Mouse (Mus musculus): ENCODE data around the gene Grhl3. TPM values are rescaled to one million over a fixed set of nuclear protein-coding genes. Genes with fewer than 3 reads are reported as not detected.
"Not testable (repeated sequence)": the region's sequence is repeated elsewhere in the genome, so short reads cannot be mapped to it uniquely, and the experiment has no call there.

Grhl3 gene
- polyA plus RNA-seq (2015; fragmentation: Nextera tagmentation; extraction: Ambion mirVana): 56.8 and 59.4 TPM in 2 replicates

- Histone ChIP-seq H3K27ac (peak within 1 kb of the TSS; percentile 58), H3K9me3 (no peaks in the 10 kb centered on the region), H3K4me1 (peaks cover 57% of the 10 kb centered on the region), H3K27me3 (peaks cover 46% of the 10 kb centered on the region), H3K4me3 (peak within 1 kb of the TSS; percentile 33), H3K9ac (no peak within 1 kb of the TSS), H3K36me3 (no peaks in the 10 kb centered on the region), H3K4me2 (peak within 1 kb of the TSS; percentile 49)
- no peak for ATAC-seq (ENCODE audit: insufficient number of reproducible peaks, low FRiP score, low TSS enrichment, low read depth)
- under 1% methylated on average over 31 of the region's 31 CpGs for WGBS
These were observed at the start of gene Grhl3 for GRCm38 (mm10) chr4:135573251-135573808. Gene Grhl3 (minus strand): TSS chr4:135573630.

DNA sequence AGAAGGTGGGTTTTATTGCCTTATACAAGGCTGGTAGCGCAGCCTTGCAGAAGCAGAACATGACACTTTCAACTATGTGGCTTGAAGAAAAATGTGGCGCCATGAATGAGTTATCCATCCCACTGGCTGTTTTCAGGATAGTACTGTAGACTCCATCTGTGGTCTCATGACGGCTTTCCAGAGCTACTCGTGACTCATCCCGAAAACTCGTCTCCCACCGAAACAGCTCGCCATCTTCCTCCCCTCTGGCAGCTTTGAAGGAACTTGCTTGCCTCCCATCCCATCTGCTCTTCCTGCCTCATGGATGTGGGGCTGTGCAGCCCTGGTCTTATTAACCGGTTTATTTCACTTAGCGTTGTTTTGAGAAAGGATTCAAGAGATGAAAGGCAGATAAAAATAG, 48.9 kb upstream of the Grhl3 start:
- WGBS: 88% methylated on average over 10 of the region's 10 CpGs
- Histone ChIP-seq H3K4me1 (peaks cover 9% of the 10 kb centered on the region; the same call in 1 of the 2 replicates), H3K9ac (no peak overlapping the region), H3K36me3 (no peaks in the 10 kb centered on the region), H3K27ac (no peak overlapping the region), H3K27me3 (no peaks in the 10 kb centered on the region; the same call in 1 of the 2 replicates), H3K4me2 (no peak overlapping the region), H3K9me3 (no peaks in the 10 kb centered on the region), H3K4me3 (no peak overlapping the region)
- ATAC-seq (ENCODE audit: insufficient number of reproducible peaks, low FRiP score, low TSS enrichment, low read depth): no peak

- H3K4me2 ChIP-seq: no peak overlapping the region
- H3K36me3 ChIP-seq: no peaks in the 10 kb centered on the region
- H3K9ac ChIP-seq: no peak overlapping the region
- peaks cover 9% of the 10 kb centered on the region; the same call in 1 of the 2 replicates for H3K4me1 ChIP-seq
- no peak overlapping the region for H3K27ac ChIP-seq
- 90% methylated on average over 3 of the region's 3 CpGs for WGBS
- no peak overlapping the region for H3K4me3 ChIP-seq
- H3K9me3 ChIP-seq: no peaks in the 10 kb centered on the region
- no peaks in the 10 kb centered on the region; the same call in 1 of the 2 replicates for H3K27me3 ChIP-seq
- no peak for ATAC-seq (ENCODE audit: insufficient number of reproducible peaks, low FRiP score, low TSS enrichment, low read depth)
These were observed 47.0 kb upstream of the Grhl3 start for GRCm38 (mm10) chr4:135620461-135620860.

DNA sequence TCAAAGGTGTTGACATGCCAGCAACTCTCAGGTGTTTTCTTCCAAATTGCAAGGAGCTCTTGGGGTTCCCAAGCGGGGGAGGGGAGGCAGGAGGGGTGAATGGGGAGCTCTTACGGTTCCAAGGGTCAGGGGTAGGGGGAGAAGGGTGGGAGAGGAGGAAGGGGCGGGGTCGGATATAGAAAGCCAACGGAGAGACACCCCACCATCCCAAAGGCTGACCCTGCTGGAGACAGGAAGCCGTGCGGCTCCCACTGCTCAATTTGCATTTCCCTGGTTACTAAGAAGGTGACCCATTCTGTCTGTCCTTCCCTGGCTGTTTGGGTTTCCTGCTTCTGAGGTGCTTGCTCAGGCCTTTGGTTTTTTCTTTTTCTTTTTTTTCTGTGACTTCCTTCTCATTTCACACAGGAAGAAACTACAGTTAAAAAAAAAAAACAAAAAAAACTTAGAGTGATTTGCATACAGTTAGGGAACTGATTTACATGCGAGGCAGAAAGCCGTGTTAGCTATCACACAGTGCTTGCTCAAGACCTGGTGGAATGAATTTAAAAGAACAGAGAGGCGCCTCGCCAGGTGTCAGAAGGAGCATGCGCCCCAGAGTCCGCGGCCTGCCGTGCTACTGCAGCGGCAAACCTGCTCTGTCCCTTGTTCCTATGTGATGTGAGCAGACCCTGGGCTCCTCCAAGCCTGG, 44.5 kb upstream of the Grhl3 start:
- Histone ChIP-seq H3K9me3 (no peaks in the 10 kb centered on the region), H3K27ac (no peak overlapping the region), H3K4me3 (no peak overlapping the region), H3K4me1 (peaks cover 2% of the 10 kb centered on the region; the same call in 1 of the 2 replicates), H3K27me3 (no peaks in the 10 kb centered on the region; the same call in 1 of the 2 replicates), H3K9ac (no peak overlapping the region), H3K36me3 (no peaks in the 10 kb centered on the region), H3K4me2 (no peak overlapping the region)
- ATAC-seq (ENCODE audit: insufficient number of reproducible peaks, low FRiP score, low TSS enrichment, low read depth): no peak
- 11% methylated on average over 16 of the region's 16 CpGs for WGBS

DNA sequence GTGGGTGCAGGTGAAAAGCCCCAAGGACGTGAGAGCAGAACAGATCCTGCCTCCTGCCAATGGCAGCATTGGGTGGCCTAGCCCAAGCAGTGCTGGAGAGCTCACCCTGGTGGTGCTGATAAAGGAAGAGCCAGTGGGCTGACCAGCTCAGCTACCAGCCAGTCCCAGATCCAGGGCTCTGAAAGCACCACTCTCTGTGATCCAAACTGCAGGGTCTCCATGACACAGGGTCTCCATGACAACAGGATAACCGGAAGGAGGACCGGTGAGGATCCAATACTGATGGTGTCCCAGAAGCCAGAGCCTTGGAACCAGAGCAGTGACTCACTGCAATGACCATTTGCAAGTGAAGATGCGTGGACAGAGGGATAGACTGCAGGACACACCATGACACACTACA, 43.6 kb upstream of the Grhl3 start:
- H3K9ac ChIP-seq: no peak overlapping the region
- H3K36me3 ChIP-seq: no peaks in the 10 kb centered on the region
- H3K4me2 ChIP-seq: no peak overlapping the region
- no peak for ATAC-seq (ENCODE audit: insufficient number of reproducible peaks, low FRiP score, low TSS enrichment, low read depth)
- WGBS: 47% methylated on average over 4 of the region's 4 CpGs
- no peaks in the 10 kb centered on the region; the same call in 1 of the 2 replicates for H3K27me3 ChIP-seq
- peaks cover 2% of the 10 kb centered on the region; the same call in 1 of the 2 replicates for H3K4me1 ChIP-seq
- H3K27ac ChIP-seq: no peak overlapping the region
- no peak overlapping the region for H3K4me3 ChIP-seq
- no peaks in the 10 kb centered on the region for H3K9me3 ChIP-seq

GRCm38 (mm10) chr4:135615307-135615706, 41.9 kb upstream of the Grhl3 start:
- 69% methylated on average over 5 of the region's 5 CpGs for WGBS
- ATAC-seq (ENCODE audit: insufficient number of reproducible peaks, low FRiP score, low TSS enrichment, low read depth): not testable (repeated sequence)

DNA sequence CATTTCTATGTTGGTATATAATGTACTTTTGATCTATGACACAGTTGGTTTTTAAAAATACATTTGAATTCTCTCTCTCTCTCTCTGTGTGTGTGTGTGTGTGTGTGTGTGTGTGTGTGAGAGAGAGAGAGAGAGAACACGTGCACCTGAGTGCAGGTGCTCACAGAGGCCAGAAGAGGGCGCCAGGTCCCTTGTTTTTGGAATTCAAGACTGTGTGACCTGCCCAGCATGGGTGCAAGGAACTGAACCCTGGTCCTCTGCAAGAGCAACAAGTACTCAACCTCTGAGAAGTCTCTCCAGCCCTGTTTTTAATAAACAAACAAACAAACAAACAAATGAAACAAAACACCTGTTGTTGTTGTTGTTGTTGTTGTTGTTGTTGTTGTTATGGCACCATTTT, 36.6 kb upstream of the Grhl3 start:
- Histone ChIP-seq H3K4me1 (0 out of 2 replicates have a peak, but pooled peaks cover 4% of the 10 kb centered on the region), H3K9ac (no peak overlapping the region), H3K4me2 (no peak overlapping the region), H3K36me3 (no peaks in the 10 kb centered on the region), H3K9me3 (no peaks in the 10 kb centered on the region), H3K27me3 (no peaks in the 10 kb centered on the region), H3K4me3 (no peak overlapping the region), H3K27ac (no peak overlapping the region)
- WGBS: 70% methylated on average over 2 of the region's 2 CpGs
- ATAC-seq (ENCODE audit: insufficient number of reproducible peaks, low FRiP score, low TSS enrichment, low read depth): no peak

More at GRCm38 (mm10) chr4:135615307-135615706, 41.9 kb upstream of the Grhl3 start:
- H3K9ac ChIP-seq, H3K9me3 ChIP-seq, H3K36me3 ChIP-seq, H3K27ac ChIP-seq, H3K4me3 ChIP-seq, H3K4me1 ChIP-seq, H3K4me2 ChIP-seq, H3K27me3 ChIP-seq: not testable (repeated sequence)

DNA sequence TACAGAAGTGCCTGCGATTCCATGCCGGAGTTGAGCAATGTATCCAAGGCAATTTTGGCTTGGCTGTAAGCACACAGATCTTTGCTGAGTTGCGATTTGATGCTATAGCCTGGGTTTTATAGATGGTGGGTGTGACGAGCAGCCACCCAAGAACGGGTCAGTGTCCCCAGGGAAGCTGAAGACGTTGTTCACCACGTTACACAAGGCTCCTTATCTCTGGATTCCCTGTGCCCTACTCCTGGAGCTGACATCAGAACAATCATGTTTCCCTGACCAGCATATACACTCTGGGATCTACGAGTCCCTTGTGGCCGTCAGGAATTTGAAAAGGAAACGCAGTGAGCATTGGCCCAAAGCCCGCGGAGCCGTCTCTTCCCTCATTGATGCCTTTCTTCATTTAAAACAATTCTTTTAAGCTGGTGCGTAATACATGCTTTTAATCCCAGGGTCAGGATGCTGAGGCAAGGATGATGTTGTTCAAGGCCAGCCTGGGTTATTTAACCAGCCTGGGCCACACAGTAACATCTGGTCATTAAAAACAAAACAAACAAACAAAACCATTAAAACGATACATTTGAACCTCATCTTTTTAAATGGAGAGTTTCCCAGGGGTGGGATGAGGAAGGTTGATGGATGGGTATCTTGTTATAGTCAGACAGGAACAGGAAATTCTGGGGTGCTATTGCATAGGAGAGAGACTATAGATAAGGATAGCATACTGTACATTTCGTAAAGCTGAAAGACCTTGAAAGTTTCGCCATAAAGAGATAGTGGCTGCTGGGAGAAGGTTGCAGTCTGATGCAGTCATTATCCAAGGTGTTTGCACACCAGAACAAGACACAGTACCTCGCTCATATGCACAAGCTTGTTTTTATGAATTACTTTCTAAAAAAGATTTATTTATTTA, 34.8 kb upstream of the Grhl3 start:
- H3K4me2 ChIP-seq: no peak overlapping the region
- no peak overlapping the region for H3K9ac ChIP-seq
- H3K4me3 ChIP-seq: no peak overlapping the region
- H3K27me3 ChIP-seq: no peaks in the 10 kb centered on the region
- no peaks in the 10 kb centered on the region for H3K36me3 ChIP-seq
- H3K9me3 ChIP-seq: no peaks in the 10 kb centered on the region
- 61% methylated on average over 18 of the region's 18 CpGs for WGBS
- ATAC-seq (ENCODE audit: insufficient number of reproducible peaks, low FRiP score, low TSS enrichment, low read depth): no peak
- H3K27ac ChIP-seq: 0 out of 2 replicates have a peak overlapping the region, but pooled peaks have one; percentile 51
- H3K4me1 ChIP-seq: 0 out of 2 replicates have a peak, but pooled peaks cover 4% of the 10 kb centered on the region

DNA sequence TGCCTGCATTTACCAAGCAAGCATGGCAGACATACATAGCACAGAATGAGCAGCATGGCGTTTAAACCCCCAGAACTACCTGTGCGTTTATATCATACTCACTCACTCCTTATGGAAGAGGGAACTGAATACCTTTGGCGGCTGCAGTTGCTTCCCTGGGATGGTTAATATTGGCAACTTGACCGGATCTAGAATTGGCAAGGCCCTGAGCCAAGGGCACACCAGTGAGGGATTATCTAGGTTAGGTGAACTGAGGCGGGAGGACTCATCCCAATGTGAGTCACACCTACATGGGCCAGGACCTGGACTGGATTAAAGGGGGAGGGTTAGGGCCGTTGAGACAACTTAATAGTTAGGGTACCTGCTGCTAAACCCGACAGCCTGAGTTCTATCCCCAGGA, 32.8 kb upstream of the Grhl3 start:
- Histone ChIP-seq H3K27me3 (no peaks in the 10 kb centered on the region), H3K27ac (no peak overlapping the region), H3K4me3 (no peak overlapping the region), H3K4me1 (0 out of 2 replicates have a peak, but pooled peaks cover 4% of the 10 kb centered on the region), H3K9ac (no peak overlapping the region), H3K36me3 (no peaks in the 10 kb centered on the region), H3K9me3 (no peaks in the 10 kb centered on the region), H3K4me2 (no peak overlapping the region)
- no peak for ATAC-seq (ENCODE audit: insufficient number of reproducible peaks, low FRiP score, low TSS enrichment, low read depth)
- 82% methylated on average over 7 of the region's 7 CpGs for WGBS

GRCm38 (mm10) chr4:135601530-135601929, 28.1 kb upstream of the Grhl3 start:
- Histone ChIP-seq H3K9ac (no peak overlapping the region), H3K27me3 (no peaks in the 10 kb centered on the region), H3K4me3 (no peak overlapping the region), H3K4me1 (peaks cover 7% of the 10 kb centered on the region; the same call in 1 of the 2 replicates), H3K27ac (no peak overlapping the region), H3K9me3 (no peaks in the 10 kb centered on the region), H3K36me3 (no peaks in the 10 kb centered on the region), H3K4me2 (no peak overlapping the region)
- 88% methylated on average over 3 of the region's 3 CpGs for WGBS
- no peak for ATAC-seq (ENCODE audit: insufficient number of reproducible peaks, low FRiP score, low TSS enrichment, low read depth)

DNA sequence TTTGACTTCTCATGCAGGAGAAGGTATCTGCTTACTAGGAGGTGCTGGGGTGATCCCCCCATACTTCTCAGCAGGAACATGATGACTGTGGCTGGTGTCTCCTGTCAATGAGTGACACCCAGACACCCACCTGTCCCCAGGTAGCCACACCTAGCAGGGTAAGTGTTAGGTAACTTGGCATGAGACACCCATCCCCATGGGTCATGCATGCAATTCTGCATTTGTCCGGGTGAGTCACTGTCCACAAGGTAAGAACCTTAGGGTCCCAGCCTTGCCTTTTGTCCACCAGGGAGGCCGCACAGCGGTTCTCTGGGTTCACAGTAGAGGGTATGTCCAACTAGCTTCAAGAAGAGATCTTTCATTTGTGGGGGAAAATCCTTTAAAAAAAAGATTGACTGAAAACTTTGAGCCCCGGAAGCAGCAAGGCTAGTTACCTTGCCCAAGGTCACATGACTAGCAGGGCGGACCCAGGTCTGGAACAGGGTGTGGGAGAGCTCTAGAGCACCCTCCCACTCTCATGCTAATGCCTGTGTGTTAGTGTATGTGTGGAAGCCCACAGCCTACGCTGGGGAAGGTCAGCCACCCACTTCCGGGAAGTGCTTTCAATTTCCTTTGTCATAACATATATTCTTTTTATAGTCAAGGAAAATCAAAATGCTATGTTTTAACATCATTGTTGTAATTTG, 26.2 kb upstream of the Grhl3 start:
- peaks cover 15% of the 10 kb centered on the region for H3K4me1 ChIP-seq
- H3K4me2 ChIP-seq: no peak overlapping the region
- WGBS: 80% methylated on average over 7 of the region's 7 CpGs
- no peak overlapping the region for H3K27ac ChIP-seq
- no peaks in the 10 kb centered on the region for H3K27me3 ChIP-seq
- no peaks in the 10 kb centered on the region for H3K36me3 ChIP-seq
- no peak for ATAC-seq (ENCODE audit: insufficient number of reproducible peaks, low FRiP score, low TSS enrichment, low read depth)
- H3K9ac ChIP-seq: no peak overlapping the region
- H3K9me3 ChIP-seq: no peaks in the 10 kb centered on the region
- H3K4me3 ChIP-seq: no peak overlapping the region
